Mouse (Mus musculus) kidney, embryonic 16.5 days (tissue): Measurements from ENCODE around the gene Ehhadh. TPM values are rescaled to one million over a fixed set of nuclear protein-coding genes. Genes with fewer than 3 reads are reported as not detected.
A peak's percentile ranks its signal among the peaks of the same experiment; 100 is the strongest.
"Not testable (repeated sequence)": the region's sequence is repeated elsewhere in the genome, so short reads cannot be mapped to it uniquely, and the experiment has no call there.

ENCODE experiments used
- ATAC-seq: fragments of 200-750 bp; cut with Nextera tagmentation; 2 replicates; pipeline ENCODE4 v1.8.0; 2017; ENCODE audit warnings: moderate TSS enrichment; ENCODE audit not compliant: low FRiP score, low TSS enrichment
- H3K27ac ChIP-seq: fragments of 300-500 bp; sonication (generic); 2 replicates; pipeline ENCODE4 v1.5.1; 2014; ENCODE audit warnings: low read length
- H3K27me3 ChIP-seq: fragments of 300-500 bp; sonication (generic); 2 replicates; pipeline ENCODE4 v1.6.1; 2014; ENCODE audit warnings: low read length, control low read depth, mixed read lengths; ENCODE audit not compliant: insufficient read depth
- H3K36me3 ChIP-seq: fragments of 300-500 bp; sonication (generic); 2 replicates; pipeline ENCODE4 v1.6.1; 2014; ENCODE audit warnings: low read length, control low read depth, mixed read lengths; ENCODE audit not compliant: insufficient read depth
- H3K4me1 ChIP-seq: fragments of 300-500 bp; sonication (generic); 2 replicates; pipeline ENCODE4 v1.6.1; 2014; ENCODE audit warnings: low read length, control low read depth, mixed read lengths; ENCODE audit not compliant: insufficient read depth
- H3K4me2 ChIP-seq: fragments of 300-500 bp; sonication (generic); replicated peaks from 2 replicates; pipeline ENCODE4 v1.6.1; 2014; ENCODE audit warnings: low read depth, low read length
- H3K4me3 ChIP-seq: fragments of 300-500 bp; sonication (generic); 2 replicates; pipeline ENCODE4 v1.5.1; 2014; ENCODE audit warnings: mild to moderate bottlenecking, low read length
- H3K9ac ChIP-seq: fragments of 300-500 bp; sonication (generic); replicated peaks from 2 replicates; pipeline ENCODE4 v1.6.1; 2014; ENCODE audit warnings: low read length
- H3K9me3 ChIP-seq: fragments of 300-500 bp; sonication (generic); 2 replicates; pipeline ENCODE4 v1.6.1; 2016; ENCODE audit warnings: low read length, control low read depth
- WGBS: fragments of 180-500 bp; shearing (Covaris S2); extraction: QIAGEN DNeasy Blood & Tissue Kit; methylation state at CpG from one replicate; pipeline ENCODE4 v1.1.7; 2014; 5-methylcytosine and 5-hydroxymethylcytosine counted together
- polyA plus RNA-seq: library from polyadenylated mRNA; unstranded; fragments of >200 nt; fragmentation: Nextera tagmentation; extraction: Ambion mirVana; gene quantifications from 2 replicates; pipeline ENCODE4 v1.2.1, GENCODE M21; 2015

Ehhadh gene
- polyA plus RNA-seq, 1 experiment from 2014 or later: 6.7 TPM

DNA sequence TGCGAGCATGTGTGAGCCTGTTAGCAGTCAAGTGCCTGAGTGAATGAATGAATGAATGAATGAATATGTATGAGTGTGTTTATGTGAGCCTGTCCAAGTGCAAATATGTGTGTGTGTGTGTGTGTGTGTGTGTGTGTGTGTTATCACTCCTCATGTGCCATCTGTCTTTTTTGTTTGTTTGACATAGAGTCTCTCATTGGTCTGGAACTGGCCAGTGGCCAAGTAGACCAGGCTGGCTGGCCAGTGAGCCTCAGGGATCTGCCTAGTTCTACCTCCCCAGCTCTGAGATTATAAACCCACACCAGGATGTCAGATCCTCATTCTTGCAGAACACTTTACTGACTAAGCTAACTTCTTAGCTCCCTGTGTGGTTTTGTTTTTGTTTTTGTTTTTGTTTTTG lies 16.7 kb upstream of the Ehhadh start:
- Histone ChIP-seq H3K36me3 (peaks cover 22% of the 10 kb centered on the region), H3K9me3 (no peaks in the 10 kb centered on the region), H3K4me1 (no peaks in the 10 kb centered on the region), H3K4me2 (no peak overlapping the region), H3K9ac (no peak overlapping the region), H3K27me3 (no peaks in the 10 kb centered on the region), H3K27ac (no peak overlapping the region), H3K4me3 (no peak overlapping the region)
- ATAC-seq: no peak
- WGBS: 84% methylated on average over 1 of the region's 1 CpGs

DNA sequence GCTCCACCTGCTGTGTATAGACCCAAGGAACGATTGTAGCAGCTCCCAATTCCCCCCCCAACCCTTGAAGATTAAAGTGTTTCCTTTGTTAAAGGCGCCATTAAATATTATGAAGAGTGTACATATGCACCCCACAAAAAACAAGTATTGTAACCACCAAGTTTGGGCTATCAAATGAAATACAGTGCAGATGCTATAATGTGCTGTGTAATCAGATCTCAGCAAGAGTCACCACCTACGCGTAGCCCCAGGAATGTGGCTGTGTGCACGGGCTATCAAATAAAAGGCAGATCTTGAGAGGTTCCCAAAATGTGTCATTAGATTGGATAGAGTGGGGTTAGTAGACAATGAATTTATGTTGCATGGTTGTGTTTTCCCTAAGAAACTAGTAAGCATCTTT lies 7.5 kb upstream of the Ehhadh start:
- peaks cover 6% of the 10 kb centered on the region; the same call in 1 of the 2 replicates for H3K36me3 ChIP-seq
- no peaks in the 10 kb centered on the region for H3K9me3 ChIP-seq
- H3K27ac ChIP-seq: no peak overlapping the region
- H3K4me1 ChIP-seq: peaks cover 10% of the 10 kb centered on the region; the same call in 1 of the 2 replicates
- no peak overlapping the region; the same call in 1 of the 2 replicates for H3K9ac ChIP-seq
- peak overlapping the region; percentile 70 for H3K4me3 ChIP-seq
- no peaks in the 10 kb centered on the region for H3K27me3 ChIP-seq
- 17% methylated on average over 5 of the region's 5 CpGs for WGBS
- peak overlapping the region; percentile 95 for H3K4me2 ChIP-seq
- no peak for ATAC-seq

DNA sequence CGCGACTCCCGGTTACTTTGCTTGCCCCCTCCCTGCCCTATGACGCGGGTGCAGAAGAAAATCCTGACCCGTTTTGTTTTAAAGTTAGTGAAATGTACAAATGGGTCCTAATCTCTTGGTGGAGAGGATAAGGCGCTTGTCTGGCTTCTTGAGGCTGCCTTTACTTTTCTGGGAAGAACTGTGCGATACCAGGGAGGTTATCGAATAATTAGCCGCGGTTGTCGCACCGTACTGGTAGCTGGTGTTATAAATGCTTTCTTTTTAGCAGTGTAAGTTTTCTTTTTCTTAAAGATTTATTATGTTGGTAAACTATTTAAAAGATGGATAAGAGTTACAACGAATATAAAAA lies 7.1 kb upstream of the Ehhadh start:
- Histone ChIP-seq H3K9ac (peak overlapping the region; percentile 82), H3K9me3 (no peaks in the 10 kb centered on the region), H3K4me3 (peak overlapping the region; percentile 70), H3K4me2 (peak overlapping the region; percentile 95), H3K36me3 (peaks cover 6% of the 10 kb centered on the region; the same call in 1 of the 2 replicates), H3K4me1 (peaks cover 10% of the 10 kb centered on the region; the same call in 1 of the 2 replicates), H3K27ac (peak overlapping the region; percentile 72), H3K27me3 (no peaks in the 10 kb centered on the region)
- no peak for ATAC-seq
- 2% methylated on average over 14 of the region's 14 CpGs for WGBS

DNA sequence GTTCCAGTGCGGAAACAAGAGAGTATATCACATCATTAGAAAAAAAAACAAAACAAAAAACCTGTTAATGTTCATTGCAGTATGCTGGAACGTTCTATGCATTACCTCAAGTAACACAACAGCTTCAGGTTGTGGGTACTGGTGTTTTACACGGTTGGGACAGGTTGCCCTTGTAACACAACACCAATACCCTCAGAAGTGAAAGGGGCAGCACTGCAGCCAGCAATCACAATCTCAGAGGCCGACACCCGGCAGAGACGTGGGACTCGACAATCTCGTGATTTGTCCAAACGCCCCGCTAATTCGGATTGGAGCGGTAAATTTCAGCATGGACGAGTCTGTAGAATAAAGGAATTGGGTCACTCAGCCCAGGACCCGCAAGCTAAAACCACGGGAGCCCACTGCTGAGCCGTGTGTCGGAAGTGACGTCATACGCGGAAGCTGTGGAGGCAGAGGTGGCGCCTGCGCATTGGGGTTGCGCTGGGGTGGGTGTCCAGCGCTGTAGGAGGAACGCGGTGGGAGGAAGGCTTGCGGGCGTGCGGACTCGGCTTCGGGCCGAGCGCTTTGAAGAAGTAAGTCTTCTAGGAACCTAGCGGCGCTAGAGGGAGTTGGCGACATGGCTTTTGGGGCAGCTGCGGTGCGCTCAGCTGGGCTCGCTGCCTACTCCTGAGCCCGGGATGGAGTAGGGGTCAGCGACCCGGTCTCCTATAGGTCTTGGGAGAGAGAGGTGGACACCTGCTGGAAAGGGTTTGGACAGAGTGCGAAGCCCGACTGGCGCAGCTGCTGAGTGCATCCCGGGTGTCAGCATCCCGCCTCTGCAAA lies 6.5 kb upstream of the Ehhadh start, which contains the start of gene Map3k13:
Gene Map3k13, plus strand, starts transcription at position 472 of the 822 bp plus-strand sequence.
- Histone ChIP-seq H3K36me3 (0 out of 2 replicates have a peak, but pooled peaks cover under 1% of the 10 kb centered on the region), H3K4me3 (peak within 1 kb of the TSS; percentile 70), H3K27me3 (no peaks in the 10 kb centered on the region), H3K27ac (peak within 1 kb of the TSS; percentile 72), H3K9me3 (0 out of 2 replicates have a peak, but pooled peaks cover 3% of the 10 kb centered on the region), H3K4me1 (peaks cover 10% of the 10 kb centered on the region; the same call in 1 of the 2 replicates), H3K4me2 (peak within 1 kb of the TSS; percentile 95), H3K9ac (peak within 1 kb of the TSS; percentile 82)
- ATAC-seq: peak; percentile 99
- 2% methylated on average over 47 of the region's 47 CpGs for WGBS

DNA sequence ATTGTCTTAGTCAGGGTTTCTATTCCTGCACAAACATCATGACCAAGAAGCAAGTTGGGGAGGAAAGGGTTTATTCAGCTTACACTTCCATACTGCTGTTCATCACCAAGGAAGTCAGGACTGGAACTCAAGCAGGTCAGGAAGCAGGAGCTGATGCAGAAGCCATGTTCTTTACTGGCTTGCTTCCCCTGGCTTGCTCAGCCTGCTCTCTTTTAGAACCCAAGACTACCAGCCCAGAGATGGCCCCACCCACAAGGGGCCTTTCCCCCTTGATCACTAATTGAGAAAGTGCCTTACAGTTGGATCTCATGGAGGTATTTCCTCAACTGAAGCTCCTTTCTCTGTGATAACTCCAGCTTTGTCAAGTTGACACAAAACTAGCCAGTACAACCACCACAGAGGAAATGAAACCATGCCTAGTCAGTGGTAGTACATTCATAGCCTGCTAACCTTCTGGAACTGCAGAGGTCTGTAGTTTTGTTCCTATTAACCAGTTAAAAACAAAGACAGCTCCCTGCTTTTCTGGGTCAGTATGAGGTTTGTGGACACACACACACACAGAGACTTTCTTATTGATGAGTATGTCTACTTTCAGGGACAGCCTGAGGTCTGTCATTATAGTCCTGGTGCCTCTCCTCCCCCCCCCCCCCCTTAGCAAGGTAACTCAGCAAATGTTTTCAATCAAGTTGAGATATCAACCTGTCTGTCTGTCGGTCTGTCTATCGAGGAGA lies 5.6 kb upstream of the Ehhadh start:
- H3K36me3 ChIP-seq, ATAC-seq, H3K9me3 ChIP-seq, H3K27ac ChIP-seq, H3K27me3 ChIP-seq: not testable (repeated sequence)
- Histone ChIP-seq H3K4me3 (peak overlapping the region; percentile 70), H3K9ac (peak overlapping the region; percentile 82), H3K4me1 (peaks cover 10% of the 10 kb centered on the region; the same call in 1 of the 2 replicates), H3K4me2 (peak overlapping the region; percentile 95)
- 19% methylated on average over 2 of the region's 2 CpGs for WGBS

DNA sequence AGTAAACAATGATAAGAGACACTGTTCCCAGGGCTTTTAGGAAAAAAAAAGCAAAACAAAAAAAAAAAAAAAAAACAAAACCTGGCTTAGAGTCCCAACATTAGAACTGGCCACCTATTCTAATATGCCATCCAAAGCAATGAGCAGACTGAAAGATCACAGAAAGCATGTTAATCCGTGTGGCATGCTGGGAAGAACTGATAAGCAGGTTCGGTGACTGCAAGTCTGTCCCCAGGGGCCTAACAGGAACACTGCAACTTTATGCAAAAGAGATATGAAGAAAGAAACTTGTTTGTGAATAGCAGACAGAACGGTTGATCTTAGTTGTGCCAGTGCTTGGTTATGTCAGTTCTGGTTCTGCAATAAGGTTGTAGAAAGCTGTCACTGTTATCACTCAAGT lies 4.2 kb upstream of the Ehhadh start:
- Histone ChIP-seq H3K36me3 (no peaks in the 10 kb centered on the region), H3K4me3 (no peak overlapping the region), H3K4me1 (peaks cover 19% of the 10 kb centered on the region), H3K9ac (no peak overlapping the region), H3K27ac (no peak overlapping the region), H3K27me3 (no peaks in the 10 kb centered on the region), H3K4me2 (no peak overlapping the region), H3K9me3 (0 out of 2 replicates have a peak, but pooled peaks cover 9% of the 10 kb centered on the region)
- no peak for ATAC-seq
- 58% methylated on average over 3 of the region's 3 CpGs for WGBS

DNA sequence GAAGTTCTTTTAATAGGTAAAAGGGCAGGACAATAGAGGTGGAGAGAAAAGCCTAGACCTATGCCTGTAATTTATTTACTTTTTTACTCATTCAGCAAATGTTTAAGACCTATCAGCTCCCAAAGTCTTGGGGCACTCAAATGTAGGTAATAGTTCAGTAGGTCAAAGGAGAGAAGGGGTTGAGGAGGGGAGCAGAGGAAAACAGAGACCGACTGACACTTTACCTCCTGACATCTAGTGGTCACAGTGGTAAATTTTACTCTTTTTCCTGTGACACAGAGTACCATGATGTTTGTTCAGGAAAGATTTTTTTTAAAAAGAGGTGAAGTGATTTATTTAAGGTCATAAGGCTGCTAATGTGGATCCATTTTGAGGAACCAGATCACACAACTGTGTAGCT lies 2.9 kb upstream of the Ehhadh start:
- no peak overlapping the region for H3K9ac ChIP-seq
- no peaks in the 10 kb centered on the region for H3K36me3 ChIP-seq
- peaks cover 19% of the 10 kb centered on the region for H3K4me1 ChIP-seq
- no peak overlapping the region for H3K27ac ChIP-seq
- ATAC-seq: no peak
- 0% methylated on average over 1 of the region's 1 CpGs for WGBS
- H3K27me3 ChIP-seq: no peaks in the 10 kb centered on the region
- no peak overlapping the region for H3K4me2 ChIP-seq
- H3K4me3 ChIP-seq: no peak overlapping the region
- 0 out of 2 replicates have a peak, but pooled peaks cover 9% of the 10 kb centered on the region for H3K9me3 ChIP-seq

DNA sequence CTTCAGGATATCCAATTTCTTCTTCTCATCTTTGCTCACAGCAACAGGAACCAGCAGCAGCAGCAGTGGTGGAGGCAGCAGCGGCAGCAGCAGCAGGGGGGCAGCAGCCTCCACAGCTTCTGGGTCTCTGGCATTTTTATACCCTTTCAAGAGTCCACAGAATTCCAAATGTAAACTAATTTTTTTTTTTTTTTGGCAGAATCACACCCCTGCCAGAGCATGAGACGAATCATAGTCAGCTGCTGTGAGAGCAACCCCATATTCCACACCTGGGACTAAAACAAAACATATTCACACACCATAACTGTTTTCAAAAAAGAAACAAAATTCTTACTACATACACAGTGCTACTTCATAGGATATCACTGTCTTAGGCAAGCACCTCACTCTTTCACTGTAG lies 1.6 kb upstream of the Ehhadh start:
- Histone ChIP-seq H3K9me3 (0 out of 2 replicates have a peak, but pooled peaks cover 9% of the 10 kb centered on the region), H3K36me3 (no peaks in the 10 kb centered on the region), H3K27ac (no peak overlapping the region), H3K4me2 (no peak overlapping the region), H3K9ac (no peak overlapping the region), H3K27me3 (no peaks in the 10 kb centered on the region), H3K4me1 (peaks cover 14% of the 10 kb centered on the region), H3K4me3 (no peak overlapping the region)
- no peak for ATAC-seq
- 51% methylated on average over 2 of the region's 2 CpGs for WGBS

DNA sequence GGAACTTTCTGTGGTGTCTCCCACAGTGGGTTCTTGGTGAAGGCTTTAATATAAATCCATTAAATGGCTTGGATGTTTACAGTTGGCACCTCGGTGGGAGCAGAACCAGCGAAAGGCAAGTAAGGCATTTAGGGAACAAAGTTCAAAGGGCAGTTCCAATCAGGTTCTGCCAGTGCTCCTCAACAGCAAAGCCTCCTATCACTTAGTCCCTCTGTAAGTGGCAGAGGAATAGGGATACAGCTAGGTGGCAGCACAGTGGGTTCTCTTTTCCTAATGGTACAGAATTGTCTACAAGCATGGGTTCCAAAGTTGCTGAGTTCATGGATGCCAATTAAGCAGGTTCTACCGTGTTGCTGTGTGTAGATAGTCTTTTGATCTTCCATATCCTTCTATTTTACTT lies 974 bp upstream of the Ehhadh start:
- no peak for ATAC-seq
- WGBS: 58% methylated on average over 3 of the region's 3 CpGs
- H3K4me1 ChIP-seq: peaks cover 12% of the 10 kb centered on the region

More for the DNA sequence above, 974 bp upstream of the Ehhadh start:
- Histone ChIP-seq H3K27ac (no peak overlapping the region), H3K4me2 (no peak overlapping the region), H3K9me3 (0 out of 2 replicates have a peak, but pooled peaks cover 9% of the 10 kb centered on the region), H3K9ac (no peak overlapping the region), H3K27me3 (no peaks in the 10 kb centered on the region), H3K4me3 (no peak overlapping the region), H3K36me3 (no peaks in the 10 kb centered on the region)
